Mouse (Mus musculus): ENCODE measurements around the gene Rnf113a2. TPM values are rescaled to one million over a fixed set of nuclear protein-coding genes. Genes with fewer than 3 reads are reported as not detected.

The Rnf113a2 gene
- polyA plus RNA-seq, 1 experiment from 2014 or later, result 25.1 TPM

GRCm38 (mm10) chr12:84402923-84403322 is 14.1 kb upstream of the Rnf113a2 start:
- Histone ChIP-seq H3K27ac (ENCODE audit: low read length) (no peak overlapping the region), H3K36me3 (ENCODE audit: control insufficient read depth, insufficient read depth, low read length) (no peaks in the 10 kb centered on the region), H3K4me1 (replicated peaks; ENCODE audit: control insufficient read depth, insufficient read depth, low read length) (peaks cover 3% of the 10 kb centered on the region), H3K9ac (ENCODE audit: low read length) (no peak overlapping the region), H3K27me3 (ENCODE audit: control insufficient read depth, insufficient read depth, low read depth, low read length) (no peaks in the 10 kb centered on the region), H3K9me3 (ENCODE audit: control insufficient read depth, low read length) (no peaks in the 10 kb centered on the region), H3K4me2 (ENCODE audit: low read depth, low read length) (no peak overlapping the region), H3K4me3 (ENCODE audit: low read length) (no peak overlapping the region)
- ATAC-seq (ENCODE audit: low read depth), result no peak
- WGBS, result 61% methylated on average over 9 of the region's 9 CpGs

GRCm38 (mm10) chr12:84404541-84404940 is 12.5 kb upstream of the Rnf113a2 start:
- Histone ChIP-seq H3K9me3 (ENCODE audit: control insufficient read depth, low read length) (no peaks in the 10 kb centered on the region), H3K4me2 (ENCODE audit: low read depth, low read length) (no peak overlapping the region), H3K27ac (ENCODE audit: low read length) (no peak overlapping the region), H3K4me3 (ENCODE audit: low read length) (no peak overlapping the region), H3K4me1 (replicated peaks; ENCODE audit: control insufficient read depth, insufficient read depth, low read length) (peaks cover 5% of the 10 kb centered on the region), H3K36me3 (ENCODE audit: control insufficient read depth, insufficient read depth, low read length) (no peaks in the 10 kb centered on the region), H3K27me3 (ENCODE audit: control insufficient read depth, insufficient read depth, low read depth, low read length) (no peaks in the 10 kb centered on the region), H3K9ac (ENCODE audit: low read length) (no peak overlapping the region)
- no peak for ATAC-seq (ENCODE audit: low read depth)
- WGBS, result 88% methylated on average over 6 of the region's 6 CpGs

GRCm38 (mm10) chr12:84407259-84407658 is 9.7 kb upstream of the Rnf113a2 start:
- H3K27me3 ChIP-seq (ENCODE audit: control insufficient read depth, insufficient read depth, low read depth, low read length), result no peaks in the 10 kb centered on the region
- peaks cover 5% of the 10 kb centered on the region for H3K4me1 ChIP-seq (replicated peaks; ENCODE audit: control insufficient read depth, insufficient read depth, low read length)
- H3K27ac ChIP-seq (ENCODE audit: low read length), result no peak overlapping the region
- 60% methylated on average over 4 of the region's 4 CpGs for WGBS
- H3K4me3 ChIP-seq (ENCODE audit: low read length), result no peak overlapping the region
- no peak overlapping the region for H3K4me2 ChIP-seq (ENCODE audit: low read depth, low read length)
- ATAC-seq (ENCODE audit: low read depth), result no peak
- H3K9ac ChIP-seq (ENCODE audit: low read length), result no peak overlapping the region
- no peaks in the 10 kb centered on the region for H3K9me3 ChIP-seq (ENCODE audit: control insufficient read depth, low read length)
- no peaks in the 10 kb centered on the region for H3K36me3 ChIP-seq (ENCODE audit: control insufficient read depth, insufficient read depth, low read length)

GRCm38 (mm10) chr12:84407874-84408818 is 8.8 kb upstream of the Rnf113a2 start:
- Histone ChIP-seq H3K4me2 (ENCODE audit: low read depth, low read length) (peak overlapping the region; percentile 99), H3K4me1 (replicated peaks; ENCODE audit: control insufficient read depth, insufficient read depth, low read length) (peaks cover 5% of the 10 kb centered on the region), H3K4me3 (ENCODE audit: low read length) (peak overlapping the region; percentile 87), H3K27ac (ENCODE audit: low read length) (peak overlapping the region; percentile 75), H3K27me3 (ENCODE audit: control insufficient read depth, insufficient read depth, low read depth, low read length) (no peaks in the 10 kb centered on the region), H3K36me3 (ENCODE audit: control insufficient read depth, insufficient read depth, low read length) (no peaks in the 10 kb centered on the region), H3K9ac (ENCODE audit: low read length) (peak overlapping the region; percentile 84), H3K9me3 (ENCODE audit: control insufficient read depth, low read length) (no peaks in the 10 kb centered on the region)
- WGBS, result 2% methylated on average over 24 of the region's 52 CpGs
- ATAC-seq (ENCODE audit: low read depth), result peak; percentile 60

GRCm38 (mm10) chr12:84408819-84409507 is 8.0 kb upstream of the Rnf113a2 start, which contains the start of the genes Entpd5 and Bbof1:
TSS of gene Entpd5 (minus strand) at chr12:84409029.
TSS of gene Bbof1 (plus strand) at chr12:84409071.
- WGBS, result 1% methylated on average over 52 of the region's 63 CpGs
- Histone ChIP-seq H3K4me2 (ENCODE audit: low read depth, low read length) (peak within 1 kb of the TSS; percentile 99), H3K27ac (ENCODE audit: low read length) (peak within 1 kb of the TSS; percentile 75), H3K4me1 (replicated peaks; ENCODE audit: control insufficient read depth, insufficient read depth, low read length) (peaks cover 5% of the 10 kb centered on the region), H3K36me3 (ENCODE audit: control insufficient read depth, insufficient read depth, low read length) (no peaks in the 10 kb centered on the region), H3K4me3 (ENCODE audit: low read length) (peak within 1 kb of the TSS; percentile 87), H3K27me3 (ENCODE audit: control insufficient read depth, insufficient read depth, low read depth, low read length) (no peaks in the 10 kb centered on the region), H3K9ac (ENCODE audit: low read length) (peak within 1 kb of the TSS; percentile 84), H3K9me3 (ENCODE audit: control insufficient read depth, low read length) (no peaks in the 10 kb centered on the region)
- ATAC-seq (ENCODE audit: low read depth), result peak; percentile 97

- no peaks in the 10 kb centered on the region for H3K36me3 ChIP-seq (ENCODE audit: control insufficient read depth, insufficient read depth, low read length)
- peak overlapping the region; percentile 92 for H3K4me2 ChIP-seq (ENCODE audit: low read depth, low read length)
- H3K27me3 ChIP-seq (ENCODE audit: control insufficient read depth, insufficient read depth, low read depth, low read length), result no peaks in the 10 kb centered on the region
- peaks cover 4% of the 10 kb centered on the region; the same call in 1 of the 2 replicates for H3K4me1 ChIP-seq (replicated peaks; ENCODE audit: control insufficient read depth, insufficient read depth, low read length)
- peak overlapping the region; percentile 71 for H3K4me3 ChIP-seq (ENCODE audit: low read length)
- peak overlapping the region; percentile 78 for H3K9ac ChIP-seq (ENCODE audit: low read length)
- no peak for ATAC-seq (ENCODE audit: low read depth)
- H3K27ac ChIP-seq (ENCODE audit: low read length), result no peak overlapping the region
- WGBS, result 29% methylated on average over 18 of the region's 18 CpGs
- peaks cover 3% of the 10 kb centered on the region for H3K9me3 ChIP-seq (ENCODE audit: control insufficient read depth, low read length)
These were observed 568 bp downstream of the Rnf113a2 start for GRCm38 (mm10) chr12:84417605-84417922.

- no peak overlapping the region for H3K9ac ChIP-seq (ENCODE audit: low read length)
- no peaks in the 10 kb centered on the region for H3K36me3 ChIP-seq (ENCODE audit: control insufficient read depth, insufficient read depth, low read length)
- H3K4me2 ChIP-seq (ENCODE audit: low read depth, low read length), result no peak overlapping the region
- no peaks in the 10 kb centered on the region for H3K27me3 ChIP-seq (ENCODE audit: control insufficient read depth, insufficient read depth, low read depth, low read length)
- ATAC-seq (ENCODE audit: low read depth), result no peak
- H3K27ac ChIP-seq (ENCODE audit: low read length), result no peak overlapping the region
- H3K9me3 ChIP-seq (ENCODE audit: control insufficient read depth, low read length), result no peaks in the 10 kb centered on the region; the same call in 1 of the 2 replicates
- WGBS, result 61% methylated on average over 3 of the region's 3 CpGs
- no peak overlapping the region for H3K4me3 ChIP-seq (ENCODE audit: low read length)
- no peaks in the 10 kb centered on the region for H3K4me1 ChIP-seq (replicated peaks; ENCODE audit: control insufficient read depth, insufficient read depth, low read length)
These were observed 7.0 kb downstream of the Rnf113a2 start for GRCm38 (mm10) chr12:84423990-84424389.

- ATAC-seq (ENCODE audit: low read depth), result no peak
- H3K4me2 ChIP-seq (ENCODE audit: low read depth, low read length), result no peak overlapping the region
- H3K36me3 ChIP-seq (ENCODE audit: control insufficient read depth, insufficient read depth, low read length), result peaks cover 2% of the 10 kb centered on the region; the same call in 1 of the 2 replicates
- H3K27me3 ChIP-seq (ENCODE audit: control insufficient read depth, insufficient read depth, low read depth, low read length), result no peaks in the 10 kb centered on the region
- no peaks in the 10 kb centered on the region for H3K4me1 ChIP-seq (replicated peaks; ENCODE audit: control insufficient read depth, insufficient read depth, low read length)
- H3K9ac ChIP-seq (ENCODE audit: low read length), result no peak overlapping the region
- no peaks in the 10 kb centered on the region for H3K9me3 ChIP-seq (ENCODE audit: control insufficient read depth, low read length)
- 56% methylated on average over 2 of the region's 2 CpGs for WGBS
- H3K4me3 ChIP-seq (ENCODE audit: low read length), result no peak overlapping the region
- H3K27ac ChIP-seq (ENCODE audit: low read length), result no peak overlapping the region
These were observed 12.8 kb downstream of the Rnf113a2 start for GRCm38 (mm10) chr12:84429825-84430224.

GRCm38 (mm10) chr12:84438697-84439096 is 21.7 kb downstream of the Rnf113a2 start:
- no peak for ATAC-seq (ENCODE audit: low read depth)

More at GRCm38 (mm10) chr12:84438697-84439096, 21.7 kb downstream of the Rnf113a2 start:
- H3K4me2 ChIP-seq (ENCODE audit: low read depth, low read length), result no peak overlapping the region
- no peaks in the 10 kb centered on the region for H3K27me3 ChIP-seq (ENCODE audit: control insufficient read depth, insufficient read depth, low read depth, low read length)
- no peak overlapping the region for H3K4me3 ChIP-seq (ENCODE audit: low read length)
- no peaks in the 10 kb centered on the region for H3K4me1 ChIP-seq (replicated peaks; ENCODE audit: control insufficient read depth, insufficient read depth, low read length)
- H3K27ac ChIP-seq (ENCODE audit: low read length), result no peak overlapping the region
- H3K36me3 ChIP-seq (ENCODE audit: control insufficient read depth, insufficient read depth, low read length), result no peaks in the 10 kb centered on the region
- H3K9me3 ChIP-seq (ENCODE audit: control insufficient read depth, low read length), result no peaks in the 10 kb centered on the region
- WGBS, result 28% methylated on average over 2 of the region's 2 CpGs
- H3K9ac ChIP-seq (ENCODE audit: low read length), result no peak overlapping the region
